Mouse (Mus musculus) monocyte, adult 59 days (primary cell): Measurements from ENCODE around the gene Nrn1l. TPM values are rescaled to one million over a fixed set of nuclear protein-coding genes. Genes with fewer than 3 reads are reported as not detected.

Experiments
- total RNA-seq, 2 experiments: library from RNA; stranded (reverse); gene quantifications; one replicate each; pipeline ENCODE4 v1.2.4; 2023

The Nrn1l gene
- under 1 TPM in 1 of 2 experiments, not detected in 1; 0.97 TPM for total RNA-seq

DNA sequence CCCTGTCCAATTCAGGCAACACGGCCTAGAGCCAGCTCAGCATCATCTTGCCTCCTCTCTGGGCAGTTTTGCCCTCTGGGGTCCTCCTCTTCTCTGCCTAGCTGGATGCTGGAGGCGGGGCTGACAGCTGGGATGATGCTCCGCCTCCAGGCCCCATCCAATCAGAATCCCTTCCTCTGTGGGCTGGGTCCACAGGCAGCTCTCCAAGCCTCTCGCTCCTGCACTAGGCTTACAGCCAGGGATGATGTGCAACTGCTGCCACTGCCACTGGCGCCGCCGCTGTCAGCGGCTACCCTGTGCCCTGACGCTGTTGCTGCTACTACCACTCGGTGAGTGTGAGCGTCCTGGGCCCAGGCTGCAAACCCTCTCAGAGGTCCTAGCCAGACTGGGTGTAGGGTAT is at the start of gene Nrn1l:
Gene Nrn1l, plus strand, starts transcription at position 229 of the 400 bp plus-strand sequence.

DNA sequence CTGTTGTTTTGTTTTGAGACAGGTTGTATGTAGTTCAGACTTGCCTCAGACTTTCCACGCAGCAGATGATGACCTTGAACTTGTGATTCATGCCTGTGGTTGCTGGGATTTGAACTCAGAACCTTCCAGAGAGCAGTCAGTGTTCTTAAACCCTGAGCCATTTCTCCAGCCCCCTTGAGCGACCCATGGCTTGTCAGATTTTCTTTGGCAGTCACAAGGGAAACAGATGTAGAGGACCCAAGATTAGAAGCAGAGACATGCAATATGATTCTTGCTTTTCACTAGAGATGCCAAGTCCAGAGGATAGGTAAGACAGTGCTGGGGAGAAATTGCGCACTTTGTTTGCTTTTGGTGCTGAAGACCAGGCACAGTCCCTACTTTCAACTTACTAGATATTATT is 40.2 kb upstream of the Nrn1l start, which contains the start of gene Cenpt:
Gene Cenpt, minus strand, starts transcription at position 101 of the 400 bp plus-strand sequence.

DNA sequence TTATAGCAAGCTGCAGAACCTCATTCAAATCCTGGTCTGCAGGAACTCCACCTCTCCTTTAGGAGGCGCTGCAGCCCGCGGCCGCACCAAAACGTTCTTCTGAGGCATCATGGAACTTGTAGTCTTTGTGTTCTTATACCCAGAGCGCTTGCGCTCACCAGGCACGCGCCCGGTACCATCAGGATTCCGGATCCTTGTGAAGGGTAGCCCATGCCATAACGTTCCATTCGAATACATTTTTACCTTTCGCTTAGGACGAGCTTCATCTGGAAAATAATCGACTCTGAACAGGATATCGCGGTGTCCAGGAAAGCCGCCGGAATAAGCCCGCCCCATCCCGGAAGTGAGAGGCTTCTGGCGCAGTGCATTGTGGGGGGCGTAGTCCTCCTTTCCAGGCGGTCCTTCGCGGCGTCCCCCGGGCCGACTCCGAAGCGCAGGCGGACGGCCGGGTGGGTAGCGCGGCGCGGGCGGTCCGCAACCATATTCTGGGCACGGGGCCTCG is 38.6 kb upstream of the Nrn1l start, which contains the start of gene Thap11:
Gene Thap11, plus strand, starts transcription at position 418 of the 502 bp plus-strand sequence.

DNA sequence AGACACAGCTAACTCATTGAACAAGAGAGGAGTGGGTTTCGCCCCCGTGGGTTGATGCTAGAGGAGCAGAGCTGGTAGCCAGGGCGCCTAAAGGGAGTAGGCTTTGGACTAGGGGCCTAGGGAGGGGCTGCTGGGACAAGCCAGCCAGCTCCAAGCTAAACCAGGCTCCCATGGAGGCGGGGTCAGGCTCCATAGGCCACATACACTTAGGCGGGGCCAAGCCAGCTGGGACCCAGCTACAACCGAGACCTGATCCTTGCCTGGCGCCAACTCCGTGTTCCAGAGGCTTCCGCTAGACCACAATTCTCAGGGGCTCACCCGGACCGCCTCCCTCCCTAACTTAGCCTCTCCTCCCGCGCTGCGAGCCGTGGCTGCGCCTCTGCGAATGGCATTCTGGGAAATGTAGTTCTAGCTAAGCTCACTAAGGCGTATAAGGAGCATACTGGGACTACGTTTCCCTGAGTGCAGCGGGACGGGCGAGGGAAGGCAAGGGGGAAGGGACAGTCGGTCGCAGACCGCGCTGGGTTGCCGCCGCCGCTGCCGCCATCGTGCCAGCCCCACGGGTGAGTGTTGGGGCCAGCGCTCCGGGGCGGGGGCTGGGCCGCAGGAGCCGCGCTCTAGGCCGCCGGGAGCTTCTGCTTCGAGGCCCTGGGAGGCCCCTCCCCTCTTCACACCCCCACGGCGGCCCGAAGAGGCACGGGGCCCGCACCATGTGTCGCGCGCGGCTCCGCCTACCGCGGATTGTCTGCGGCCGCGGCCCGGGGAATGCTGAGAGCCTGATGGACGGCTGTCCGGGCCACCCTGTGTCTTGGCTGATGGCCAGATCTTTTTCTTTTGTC is 33.0 kb upstream of the Nrn1l start, which contains the start of gene Nutf2:
Gene Nutf2, plus strand, starts transcription at position 438 of the 839 bp plus-strand sequence.

DNA sequence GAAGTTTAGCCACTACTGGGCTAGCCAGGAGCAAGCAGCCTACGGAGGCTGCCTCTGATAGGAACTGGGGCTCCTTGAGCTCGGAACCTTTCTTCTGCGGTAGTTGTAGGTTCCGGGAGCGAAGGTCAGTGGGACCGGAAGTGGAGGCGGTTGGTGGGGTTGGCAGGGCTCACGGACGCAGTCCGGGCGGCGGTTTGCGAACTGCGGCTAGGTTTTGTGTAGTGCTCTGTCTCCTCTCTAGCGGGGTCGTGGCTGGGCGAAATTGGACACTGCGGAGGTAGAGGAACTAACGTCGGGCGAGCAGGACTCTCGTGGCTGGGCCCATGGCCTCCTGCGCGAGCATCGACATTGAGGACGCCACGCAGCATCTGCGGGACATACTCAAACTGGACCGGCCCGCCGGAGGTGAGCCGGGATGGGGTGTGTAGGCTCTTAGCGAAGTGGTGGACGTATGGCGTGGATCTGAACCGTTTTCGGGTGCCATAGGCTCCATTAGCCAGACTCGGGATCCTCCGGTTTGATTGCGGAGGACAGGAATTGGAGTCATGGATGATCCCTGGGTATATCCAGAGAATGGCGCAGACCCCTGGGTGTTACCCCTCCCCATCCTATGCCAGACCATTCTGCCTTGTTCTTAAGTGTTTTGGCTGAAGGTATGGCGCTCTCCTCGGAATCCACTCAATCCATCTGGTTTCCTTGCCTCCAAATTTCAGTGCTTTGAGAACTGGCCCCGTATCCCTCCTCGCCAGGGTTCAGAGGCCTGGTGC is 12.4 kb upstream of the Nrn1l start, which contains the start of gene Edc4:
Gene Edc4, plus strand, starts transcription at position 128 of the 767 bp plus-strand sequence.

DNA sequence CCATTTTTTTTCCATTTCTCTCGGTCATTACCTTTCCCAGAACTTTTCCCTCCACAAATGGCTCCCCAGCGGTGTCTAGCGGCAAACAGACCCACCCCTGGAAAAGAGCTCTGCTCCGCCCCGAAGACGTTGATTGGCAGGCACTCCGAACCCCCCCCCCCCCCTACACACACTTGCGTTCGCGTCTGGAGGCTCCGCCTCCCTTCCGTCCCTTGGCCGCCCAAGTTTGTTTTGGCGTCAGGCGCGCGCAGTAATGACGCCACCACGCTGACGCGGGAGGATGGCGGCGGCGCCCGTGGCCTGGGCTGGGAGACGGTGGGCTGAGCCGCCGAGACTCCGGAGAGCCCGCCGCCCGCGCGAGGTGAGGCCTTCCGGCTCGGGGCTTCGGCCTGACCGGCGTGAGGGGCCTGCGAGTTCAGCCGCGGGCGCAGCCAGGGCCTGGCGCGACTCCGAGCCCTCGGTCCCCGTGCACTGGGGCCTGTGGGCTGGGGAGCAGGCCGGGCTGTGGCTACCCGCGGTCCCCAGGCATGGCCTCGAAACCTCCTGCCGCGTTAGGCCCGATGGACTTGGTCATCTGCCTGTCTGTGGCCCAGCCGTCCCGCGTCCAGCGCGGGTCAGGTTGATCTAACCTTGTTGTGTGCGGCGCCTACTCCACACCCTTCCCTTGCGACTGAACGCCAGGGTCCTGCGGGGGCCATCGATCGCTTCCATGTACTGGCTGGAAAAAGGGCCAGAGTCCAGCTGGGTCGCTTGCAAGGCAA is 7.0 kb downstream of the Nrn1l start, which contains the start of gene Pskh1:
Gene Pskh1, plus strand, starts transcription at position 262 of the 761 bp plus-strand sequence.

DNA sequence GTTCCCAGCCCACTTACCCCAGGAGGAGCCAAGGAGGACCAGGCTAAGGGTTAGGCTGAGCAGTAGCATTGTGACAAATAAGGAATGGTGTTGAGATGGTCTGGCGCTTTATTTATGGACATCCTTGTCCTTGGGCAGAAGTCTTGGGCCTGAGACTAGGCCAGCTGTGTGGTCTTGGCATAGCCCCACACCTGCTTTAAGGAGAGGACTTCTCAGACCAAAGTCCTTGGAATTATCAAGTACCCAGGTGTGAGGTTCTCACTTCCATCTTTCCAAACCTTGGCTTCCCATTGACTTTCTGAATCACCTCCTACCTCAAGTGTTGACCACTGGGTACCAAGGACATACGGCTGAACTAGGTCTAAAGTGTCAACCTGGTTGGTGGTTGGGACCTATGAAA is 40.4 kb downstream of the Nrn1l start, which contains the start of gene Ctrl:
Gene Ctrl, minus strand, starts transcription at position 101 of the 400 bp plus-strand sequence.

DNA sequence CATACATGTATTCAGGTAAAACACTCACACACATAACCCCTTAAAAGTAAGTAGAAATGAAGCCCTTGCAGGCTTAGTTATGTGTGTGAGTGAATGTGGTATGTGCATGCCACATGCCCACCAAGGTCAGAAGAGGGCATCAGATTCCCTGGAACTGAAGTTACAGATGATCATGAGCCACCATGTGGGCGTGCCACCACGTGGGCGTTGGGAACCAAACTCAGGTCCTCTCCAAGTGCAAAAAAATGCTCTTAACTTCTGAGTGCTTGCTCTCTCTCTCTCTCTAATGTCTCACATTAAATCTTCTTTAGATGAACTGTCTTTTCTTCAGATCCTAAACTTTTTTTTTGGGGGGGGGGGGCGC is 44.9 kb downstream of the Nrn1l start, which contains the start of gene Psmb10:
Gene Psmb10, minus strand, starts transcription at position 139 of the 364 bp plus-strand sequence.

DNA sequence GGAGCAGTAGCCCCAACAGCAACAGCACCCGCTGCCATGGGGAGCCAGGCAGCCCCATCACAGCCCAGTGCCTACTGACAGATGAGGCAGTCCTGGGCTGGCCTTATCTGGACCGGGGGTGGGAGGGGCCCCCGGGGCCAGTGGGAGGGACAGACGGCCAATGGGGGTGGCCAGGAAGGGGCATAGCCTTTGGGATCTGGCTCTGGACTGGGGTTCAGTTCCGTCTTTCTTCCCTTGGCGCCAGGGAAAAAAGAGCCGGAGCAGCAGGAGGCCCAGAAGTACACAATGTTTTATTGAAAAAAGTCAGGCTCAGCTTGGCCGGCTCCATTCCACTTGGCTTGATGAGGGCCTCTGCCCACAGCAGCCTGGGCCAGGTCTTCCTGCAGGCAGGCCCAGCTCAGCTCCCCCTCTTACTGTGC is 50.0 kb downstream of the Nrn1l start, which contains the start of gene Lcat:
Gene Lcat, minus strand, starts transcription at position 62 of the 419 bp plus-strand sequence.

Other genes starting within 250 kb of the Nrn1l start
- 1 to 10 TPM; 1.2 to 1.7 TPM for gene Carmil2, start 207.3 kb upstream of the Nrn1l start, total RNA-seq
- gene Acd, start 192.5 kb upstream of the Nrn1l start, total RNA-seq = 10 to 100 TPM; 27.7 to 32.9 TPM
- 1 to 10 TPM; 8.5 to 9.9 TPM for gene Pard6a, start 192.4 kb upstream of the Nrn1l start, total RNA-seq
- not detected for gene 4933405L10Rik, start 185.9 kb upstream of the Nrn1l start, total RNA-seq
- gene Enkd1, start 185.4 kb upstream of the Nrn1l start, total RNA-seq = 1 to 10 TPM in 1 of 2 experiments, under 1 TPM in 1; 0.73 to 1.9 TPM
- gene Gfod2, start 134.9 kb upstream of the Nrn1l start, total RNA-seq = 1 to 10 TPM in 1 of 2 experiments, under 1 TPM in 1; 0.76 to 1.1 TPM
- gene Ranbp10, start 66.2 kb upstream of the Nrn1l start, total RNA-seq = 10 to 100 TPM; 28.0 to 33.8 TPM
- gene Tsnaxip1, start 65.8 kb upstream of the Nrn1l start, total RNA-seq = not detected
- 1 to 10 TPM; 6.9 to 9.3 TPM for gene Cenpt, start 40.3 kb upstream of the Nrn1l start, total RNA-seq
- 10 to 100 TPM; 43.3 to 44.9 TPM for gene Thap11, start 38.4 kb upstream of the Nrn1l start, total RNA-seq
- 10 to 100 TPM in 1 of 2 experiments, 1 to 10 TPM in 1; 1.5 to 38.4 TPM for gene Nutf2, start 33.0 kb upstream of the Nrn1l start, total RNA-seq
- 10 to 100 TPM; 40.4 to 47.7 TPM for gene Edc4, start 12.7 kb upstream of the Nrn1l start, total RNA-seq
- gene Pskh1, start 6.9 kb downstream of the Nrn1l start, total RNA-seq = 10 to 100 TPM; 15.8 to 17.4 TPM
- 1 to 10 TPM; 1.8 to 2.1 TPM for gene Ctrl, start 40.3 kb downstream of the Nrn1l start, total RNA-seq
- 100 to 1,000 TPM; 180 to 226 TPM for gene Psmb10, start 44.9 kb downstream of the Nrn1l start, total RNA-seq
- under 1 TPM in 1 of 2 experiments, not detected in 1; 0.97 TPM for gene Lcat, start 49.8 kb downstream of the Nrn1l start, total RNA-seq
- gene Slc12a4, start 72.5 kb downstream of the Nrn1l start, total RNA-seq = 10 to 100 TPM; 21.6 to 23.2 TPM
- under 1 TPM; 0.82 to 0.84 TPM for gene Dpep3, start 85.9 kb downstream of the Nrn1l start, total RNA-seq
- gene Dus2, start 97.8 kb downstream of the Nrn1l start, total RNA-seq = 1 to 10 TPM; 7.7 to 7.8 TPM
- gene Dpep2nb, start 112.4 kb downstream of the Nrn1l start, total RNA-seq = not detected
- gene Ddx28, start 118.3 kb downstream of the Nrn1l start, total RNA-seq = 10 to 100 TPM; 13.4 to 18.6 TPM
- 10 to 100 TPM; 72.0 to 77.6 TPM for gene Nfatc3, start 165.3 kb downstream of the Nrn1l start, total RNA-seq
- not detected for gene Esrp2, start 243.4 kb downstream of the Nrn1l start, total RNA-seq